Mouse (Mus musculus) stomach, postnatal 0 days (tissue): ENCODE data around the gene Fxyd1. TPM values are rescaled to one million over a fixed set of nuclear protein-coding genes. Genes with fewer than 3 reads are reported as not detected.

Experiments
- ATAC-seq: fragments of 200-750 bp; cut with Nextera tagmentation; 2 replicates; pipeline ENCODE4 v1.8.0; 2017; ENCODE audit not compliant: low FRiP score, low TSS enrichment
- DNase-seq: peaks from one replicate; pipeline ENCODE4 v3.0.0-alpha.2; 2016; ENCODE audit warnings: low spot score
- H3K27ac ChIP-seq: fragments of 300-500 bp; sonication (generic); replicated peaks from 2 replicates; pipeline ENCODE4 v1.5.1; 2014; ENCODE audit warnings: mild to moderate bottlenecking, control low read depth
- H3K27me3 ChIP-seq: fragments of 300-500 bp; sonication (generic); 2 replicates; pipeline ENCODE4 v1.6.1; 2014; ENCODE audit warnings: low read length; ENCODE audit not compliant: control insufficient read depth, insufficient read depth
- H3K36me3 ChIP-seq: fragments of 300-500 bp; sonication (generic); 2 replicates; pipeline ENCODE4 v1.6.1; 2014; ENCODE audit warnings: low read length, mixed read lengths; ENCODE audit not compliant: control insufficient read depth, insufficient read depth
- H3K4me1 ChIP-seq: fragments of 300-500 bp; sonication (generic); replicated peaks from 2 replicates; pipeline ENCODE4 v1.6.1; 2014; ENCODE audit warnings: antibody characterized with exemption; ENCODE audit not compliant: control insufficient read depth, insufficient read depth
- H3K4me2 ChIP-seq: fragments of 300-500 bp; sonication (generic); replicated peaks from 2 replicates; pipeline ENCODE4 v1.6.1; 2014; ENCODE audit warnings: low read depth, mild to moderate bottlenecking, control low read depth, moderate library complexity
- H3K4me3 ChIP-seq: fragments of 300-500 bp; sonication (generic); 2 replicates; pipeline ENCODE4 v1.5.1; 2014; ENCODE audit warnings: low read depth, low read length, control low read depth
- H3K9ac ChIP-seq: fragments of 300-500 bp; sonication (generic); 2 replicates; pipeline ENCODE4 v1.6.1; 2014; ENCODE audit warnings: mild to moderate bottlenecking, low read length, control low read depth, mixed read lengths
- H3K9me3 ChIP-seq: fragments of 300-500 bp; sonication (generic); 2 replicates; pipeline ENCODE4 v1.6.1; 2016; ENCODE audit warnings: low read length; ENCODE audit not compliant: control insufficient read depth
- CTCF ChIP-seq: IDR thresholded peaks from 2 replicates; pipeline ENCODE4 v1.5.1; 2016; ENCODE audit warnings: antibody characterized with exemption, low read depth, mild to moderate bottlenecking, moderate library complexity
- EP300 ChIP-seq: optimal IDR thresholded peaks from 2 replicates; pipeline ENCODE3; 2016; ENCODE audit warnings: antibody characterized with exemption
- WGBS: fragments of 180-500 bp; shearing (Covaris S2); extraction: QIAGEN DNeasy Blood & Tissue Kit; methylation state at CpG from one replicate; pipeline ENCODE4 v1.1.7; 2014; 5-methylcytosine and 5-hydroxymethylcytosine counted together
- polyA plus RNA-seq: library from polyadenylated mRNA; unstranded; fragments of >200 nt; fragmentation: Nextera tagmentation; extraction: Ambion mirVana; gene quantifications from 2 replicates; pipeline ENCODE4 v1.2.1, GENCODE M21; 2015

Gene Fxyd1
- polyA plus RNA-seq, 1 experiment from 2014 or later, result 177 TPM

DNA sequence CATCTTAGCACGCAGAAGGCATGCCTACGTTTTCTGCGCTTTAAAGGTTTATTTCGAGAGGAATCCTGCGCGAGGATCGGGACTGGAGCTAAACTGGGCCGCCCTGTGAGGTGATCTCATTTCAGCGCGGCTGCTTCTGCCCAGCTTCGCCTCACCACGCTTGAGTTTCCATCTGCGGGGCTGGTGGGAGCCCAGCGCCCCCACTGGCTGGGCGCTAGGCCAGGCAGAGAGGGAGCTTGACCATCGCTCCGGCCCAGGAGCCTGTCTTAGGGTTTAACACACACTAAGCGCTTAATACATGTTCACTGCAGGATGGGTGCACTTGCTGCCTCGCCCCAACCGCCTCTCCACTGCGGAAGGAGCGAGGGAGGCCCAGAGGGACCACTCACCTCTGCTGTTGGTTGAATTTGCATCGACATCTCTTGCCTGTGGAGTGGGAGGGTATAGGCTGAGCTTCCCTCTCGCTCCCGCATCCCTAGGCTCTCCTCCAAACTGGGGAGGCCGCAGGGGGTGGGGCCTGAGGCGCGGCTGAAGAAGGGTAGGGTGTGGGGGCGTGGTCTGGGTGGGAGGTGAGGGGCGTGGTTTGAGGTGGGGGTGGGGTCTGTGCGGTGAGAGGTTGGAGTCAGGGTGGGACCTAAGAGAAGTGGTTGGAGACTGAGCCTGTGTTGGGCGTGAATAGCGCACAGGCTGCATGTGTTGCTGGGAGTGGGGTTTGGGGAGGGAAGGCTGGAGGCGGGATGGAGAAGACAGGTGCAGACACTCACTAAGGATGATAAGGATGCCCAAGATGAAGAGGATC lies 4.2 kb downstream of the Fxyd1 start:
- Histone ChIP-seq H3K36me3 (no peaks in the 10 kb centered on the region), H3K9ac (0 out of 2 replicates have a peak overlapping the region, but pooled peaks have one; percentile 4), H3K4me2 (peak overlapping the region; percentile 54), H3K9me3 (no peaks in the 10 kb centered on the region), H3K27ac (no peak overlapping the region), H3K4me1 (peaks cover 3% of the 10 kb centered on the region), H3K27me3 (0 out of 2 replicates have a peak, but pooled peaks cover 3% of the 10 kb centered on the region), H3K4me3 (peak overlapping the region; percentile 39; the same call in 1 of the 2 replicates)
- peak; percentile 30 for ATAC-seq
- TF ChIP-seq CTCF (peak; percentile 53), EP300 (no peak)
- peak; percentile 74 for DNase-seq
- WGBS, result 11% methylated on average over 34 of the region's 34 CpGs

DNA sequence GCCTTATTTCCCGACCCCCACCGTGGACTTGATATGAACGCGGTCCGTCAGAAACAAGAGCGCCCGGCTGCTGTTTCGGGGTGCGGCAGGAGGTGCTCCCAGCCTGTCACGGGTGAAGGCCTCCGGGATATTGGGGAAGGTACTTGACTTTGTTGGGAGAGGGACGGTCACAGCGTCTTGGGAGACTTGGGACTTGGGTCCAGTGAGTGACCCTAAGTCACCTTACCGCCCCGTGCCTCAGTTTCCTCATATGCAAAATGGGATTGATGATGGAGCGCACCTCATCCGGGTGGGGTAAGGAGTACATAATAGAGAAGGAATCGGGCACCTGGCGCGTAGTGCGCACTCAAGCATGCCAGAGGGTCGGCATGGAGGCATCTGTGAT lies 4.8 kb downstream of the Fxyd1 start:
- Histone ChIP-seq H3K4me1 (peaks cover 3% of the 10 kb centered on the region), H3K9ac (0 out of 2 replicates have a peak overlapping the region, but pooled peaks have one; percentile 4), H3K4me2 (peak overlapping the region; percentile 54), H3K9me3 (no peaks in the 10 kb centered on the region), H3K36me3 (no peaks in the 10 kb centered on the region), H3K27me3 (0 out of 2 replicates have a peak, but pooled peaks cover 3% of the 10 kb centered on the region), H3K4me3 (0 out of 2 replicates have a peak overlapping the region, but pooled peaks have one; percentile 39), H3K27ac (no peak overlapping the region)
- TF ChIP-seq EP300 (no peak), CTCF (no peak)
- WGBS, result 20% methylated on average over 22 of the region's 22 CpGs
- ATAC-seq (no peak), DNase-seq (no peak)

DNA sequence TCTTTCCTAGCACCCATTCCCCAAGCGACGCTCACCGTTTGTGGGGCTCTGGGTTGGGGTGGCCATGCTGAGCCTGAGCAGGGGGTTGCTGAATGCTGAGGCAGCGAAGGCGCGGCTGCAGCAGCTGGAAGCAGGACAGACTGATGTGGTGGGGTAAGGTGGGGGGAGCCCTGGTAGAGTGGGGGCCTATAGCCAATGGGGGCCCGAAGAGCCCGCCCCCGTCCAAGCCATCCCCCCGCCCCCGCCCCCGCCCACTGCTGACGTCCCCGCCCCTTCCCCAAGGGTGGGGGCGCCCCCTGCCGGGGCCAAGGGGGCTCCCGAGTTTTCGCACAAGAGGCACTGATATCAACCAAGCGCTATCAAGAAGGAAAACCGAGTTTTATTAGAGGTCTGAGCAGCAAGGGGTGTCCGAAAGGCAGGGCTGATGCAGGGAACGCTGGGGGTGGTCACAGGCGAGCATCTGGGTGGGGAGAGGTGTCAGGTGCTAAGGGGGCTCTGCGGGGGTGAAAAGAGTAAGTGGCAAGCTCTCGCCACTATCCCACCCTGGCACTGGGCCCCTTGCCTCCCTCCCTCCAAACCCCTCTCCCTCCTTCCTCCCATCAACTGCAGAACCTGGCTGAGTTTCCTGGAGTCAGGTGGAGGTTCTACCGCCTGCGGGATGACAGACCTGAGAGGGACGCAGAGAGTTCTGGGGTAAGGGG lies 5.5 kb downstream of the Fxyd1 start, which contains the start of gene Fxyd7:
TSS of gene Fxyd7 (minus strand) at position 147 of the 701 bp plus-strand sequence.
- H3K27ac ChIP-seq, result no peak within 1 kb of the TSS
- no peaks in the 10 kb centered on the region for H3K9me3 ChIP-seq
- ATAC-seq (no peak), DNase-seq (no peak)
- H3K4me1 ChIP-seq, result peaks cover 3% of the 10 kb centered on the region
- H3K4me2 ChIP-seq, result peak within 1 kb of the TSS; percentile 54
- H3K4me3 ChIP-seq, result 0 out of 2 replicates have a peak within 1 kb of the TSS, but pooled peaks have one; percentile 2
- H3K36me3 ChIP-seq, result no peaks in the 10 kb centered on the region
- 6% methylated on average over 26 of the region's 28 CpGs for WGBS
- H3K27me3 ChIP-seq, result 0 out of 2 replicates have a peak, but pooled peaks cover 3% of the 10 kb centered on the region
- H3K9ac ChIP-seq, result no peak within 1 kb of the TSS
- TF ChIP-seq EP300, result no peak
- TF ChIP-seq CTCF, result no peak

DNA sequence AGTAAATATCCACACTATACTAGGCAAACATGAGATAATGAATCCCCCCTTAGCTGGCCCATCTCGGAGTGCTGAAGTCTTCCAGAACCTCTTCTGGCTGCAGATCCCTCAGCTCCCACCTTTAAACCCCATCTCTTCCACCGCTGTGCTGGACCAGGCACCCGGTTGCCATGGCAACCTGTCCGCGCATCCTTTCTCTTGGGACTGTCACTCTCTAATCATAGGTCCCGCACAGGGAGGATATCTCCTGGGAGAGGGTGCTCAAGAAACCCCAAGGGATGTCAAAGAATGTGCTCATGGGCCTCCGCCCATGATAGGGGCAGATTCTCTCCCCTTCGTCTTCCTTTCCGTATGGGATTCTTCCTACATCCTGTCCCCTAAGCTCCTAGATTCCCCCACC lies 6.1 kb downstream of the Fxyd1 start:
- ATAC-seq, result no peak
- TF ChIP-seq EP300, result no peak
- Histone ChIP-seq H3K4me3 (0 out of 2 replicates have a peak overlapping the region, but pooled peaks have one; percentile 2), H3K4me2 (peak overlapping the region; percentile 34), H3K9ac (no peak overlapping the region), H3K4me1 (peaks cover 3% of the 10 kb centered on the region), H3K9me3 (no peaks in the 10 kb centered on the region), H3K27me3 (0 out of 2 replicates have a peak, but pooled peaks cover 3% of the 10 kb centered on the region), H3K36me3 (no peaks in the 10 kb centered on the region), H3K27ac (no peak overlapping the region)
- no peak for DNase-seq
- WGBS, result 6% methylated on average over 9 of the region's 9 CpGs

GRCm38 (mm10) chr7:31050487-31050886 lies 6.5 kb downstream of the Fxyd1 start:
- no peaks in the 10 kb centered on the region for H3K36me3 ChIP-seq
- H3K4me2 ChIP-seq, result peak overlapping the region; percentile 35
- TF ChIP-seq EP300 (no peak), CTCF (no peak)
- no peak overlapping the region for H3K27ac ChIP-seq
- H3K4me1 ChIP-seq, result peaks cover 3% of the 10 kb centered on the region
- DNase-seq (no peak), ATAC-seq (no peak)
- H3K9me3 ChIP-seq, result no peaks in the 10 kb centered on the region
- H3K27me3 ChIP-seq, result 0 out of 2 replicates have a peak, but pooled peaks cover 3% of the 10 kb centered on the region
- H3K4me3 ChIP-seq, result 0 out of 2 replicates have a peak overlapping the region, but pooled peaks have one; percentile 2
- WGBS, result 7% methylated on average over 6 of the region's 6 CpGs
- H3K9ac ChIP-seq, result no peak overlapping the region
